Mouse (Mus musculus): Measurements from ENCODE around the gene Lnx2.

GRCm38 (mm10) chr5:147117027-147117426 is 40.6 kb upstream of the Lnx2 start:
- no peak for TF ChIP-seq POLR2A (IDR thresholded peaks at IDR 0.05; ENCODE audit: borderline replicate concordance, extremely low read depth, low read depth, low read length)
- no peak for TF ChIP-seq CTCF (IDR thresholded peaks at IDR 0.05; ENCODE audit: insufficient read depth, low read length)
